Mouse (Mus musculus) midbrain, embryonic 13.5 days (tissue): ENCODE data around the gene Mecom. TPM values are rescaled to one million over a fixed set of nuclear protein-coding genes. Genes with fewer than 3 reads are reported as not detected.

ENCODE experiments used
- ATAC-seq: fragments of 200-750 bp; cut with Nextera tagmentation; 2 replicates; pipeline ENCODE4 v1.8.0; 2017; ENCODE audit warnings: mild to moderate bottlenecking, moderate TSS enrichment, moderate library complexity
- H3K27ac ChIP-seq: fragments of 300-500 bp; sonication (generic); 2 replicates; pipeline ENCODE4 v1.5.1; 2015; ENCODE audit warnings: inconsistent platforms, mild to moderate bottlenecking, moderate library complexity
- H3K27me3 ChIP-seq: fragments of 300-500 bp; sonication (generic); 2 replicates; pipeline ENCODE4 v1.6.1; 2015; ENCODE audit warnings: mild to moderate bottlenecking, inconsistent platforms
- H3K36me3 ChIP-seq: fragments of 300-500 bp; sonication (generic); 2 replicates; pipeline ENCODE4 v1.6.1; 2015; ENCODE audit warnings: mild to moderate bottlenecking, inconsistent platforms
- H3K4me1 ChIP-seq: fragments of 300-500 bp; sonication (generic); replicated peaks from 2 replicates; pipeline ENCODE4 v1.6.1; 2015; ENCODE audit warnings: inconsistent platforms
- H3K4me2 ChIP-seq: fragments of 300-500 bp; sonication (generic); replicated peaks from 2 replicates; pipeline ENCODE4 v1.6.1; 2015; ENCODE audit warnings: moderate library complexity, mild to moderate bottlenecking, inconsistent platforms
- H3K4me3 ChIP-seq: fragments of 300-500 bp; sonication (generic); replicated peaks from 2 replicates; pipeline ENCODE4 v1.5.1; 2015; ENCODE audit warnings: mild to moderate bottlenecking, inconsistent platforms
- H3K9ac ChIP-seq: fragments of 300-500 bp; sonication (generic); replicated peaks from 2 replicates; pipeline ENCODE4 v1.6.1; 2015; ENCODE audit warnings: mild to moderate bottlenecking, inconsistent platforms
- H3K9me3 ChIP-seq: fragments of 300-500 bp; sonication (generic); 2 replicates; pipeline ENCODE4 v1.6.1; 2016; ENCODE audit warnings: mild to moderate bottlenecking, inconsistent platforms
- WGBS: fragments of 180-500 bp; shearing (Covaris S2); methylation state at CpG from one replicate; pipeline ENCODE4 v1.1.7; 2015; 5-methylcytosine and 5-hydroxymethylcytosine counted together
- polyA plus RNA-seq: library from polyadenylated mRNA; unstranded; fragments of >200 nt; fragmentation: Nextera tagmentation; extraction: Ambion mirVana; gene quantifications from 2 replicates; pipeline ENCODE4 v1.2.1, GENCODE M21; 2015

Gene Mecom
- polyA plus RNA-seq, 1 experiment from 2014 or later = 11.1 TPM

GRCm38 (mm10) chr3:30012150-30012549, 535.7 kb downstream of the Mecom start:
- peaks cover 24% of the 10 kb centered on the region for H3K4me1 ChIP-seq
- H3K4me2 ChIP-seq = peak overlapping the region; percentile 80
- peak overlapping the region; percentile 52 for H3K4me3 ChIP-seq
- H3K9ac ChIP-seq = peak overlapping the region; percentile 51
- H3K27me3 ChIP-seq = peaks cover 22% of the 10 kb centered on the region
- H3K36me3 ChIP-seq = no peaks in the 10 kb centered on the region
- ATAC-seq = no peak
- no peak overlapping the region for H3K27ac ChIP-seq
- no peaks in the 10 kb centered on the region for H3K9me3 ChIP-seq
- WGBS = under 1% methylated on average over 27 of the region's 27 CpGs

GRCm38 (mm10) chr3:30011712-30012111, 536.1 kb downstream of the Mecom start:
- H3K27me3 ChIP-seq = peaks cover 19% of the 10 kb centered on the region
- no peaks in the 10 kb centered on the region for H3K36me3 ChIP-seq
- H3K27ac ChIP-seq = no peak overlapping the region
- peak overlapping the region; percentile 80 for H3K4me2 ChIP-seq
- H3K9me3 ChIP-seq = no peaks in the 10 kb centered on the region
- H3K4me3 ChIP-seq = peak overlapping the region; percentile 52
- WGBS = 9% methylated on average over 6 of the region's 6 CpGs
- no peak for ATAC-seq
- peaks cover 24% of the 10 kb centered on the region for H3K4me1 ChIP-seq
- no peak overlapping the region for H3K9ac ChIP-seq

GRCm38 (mm10) chr3:30010889-30011288, 536.9 kb downstream of the Mecom start:
- 28% methylated on average over 6 of the region's 6 CpGs for WGBS
- no peak overlapping the region for H3K27ac ChIP-seq
- peaks cover 13% of the 10 kb centered on the region for H3K27me3 ChIP-seq
- H3K4me3 ChIP-seq = peak overlapping the region; percentile 52
- H3K9me3 ChIP-seq = no peaks in the 10 kb centered on the region
- peaks cover 24% of the 10 kb centered on the region for H3K4me1 ChIP-seq
- H3K4me2 ChIP-seq = peak overlapping the region; percentile 80
- no peak for ATAC-seq
- no peak overlapping the region for H3K9ac ChIP-seq
- no peaks in the 10 kb centered on the region for H3K36me3 ChIP-seq

GRCm38 (mm10) chr3:30009596-30009995, 538.2 kb downstream of the Mecom start:
- no peak overlapping the region for H3K4me3 ChIP-seq
- H3K27ac ChIP-seq = no peak overlapping the region
- no peaks in the 10 kb centered on the region for H3K9me3 ChIP-seq
- no peak overlapping the region for H3K4me2 ChIP-seq
- H3K4me1 ChIP-seq = peaks cover 30% of the 10 kb centered on the region
- H3K9ac ChIP-seq = no peak overlapping the region
- ATAC-seq = no peak
- no peaks in the 10 kb centered on the region for H3K36me3 ChIP-seq
- 80% methylated on average over 5 of the region's 5 CpGs for WGBS
- peaks cover 13% of the 10 kb centered on the region for H3K27me3 ChIP-seq

- Histone ChIP-seq H3K4me2 (0 out of 2 replicates have a peak overlapping the region, but pooled peaks have one; percentile 16), H3K36me3 (no peaks in the 10 kb centered on the region), H3K4me1 (peaks cover 6% of the 10 kb centered on the region), H3K27ac (no peak overlapping the region), H3K4me3 (no peak overlapping the region), H3K27me3 (no peaks in the 10 kb centered on the region), H3K9ac (no peak overlapping the region), H3K9me3 (no peaks in the 10 kb centered on the region)
- ATAC-seq = no peak
- 31% methylated on average over 8 of the region's 8 CpGs for WGBS
Measured at GRCm38 (mm10) chr3:30004888-30005405, 542.9 kb downstream of the Mecom start.

- no peak overlapping the region for H3K9ac ChIP-seq
- H3K4me1 ChIP-seq = peaks cover 6% of the 10 kb centered on the region
- H3K4me2 ChIP-seq = no peak overlapping the region
- H3K36me3 ChIP-seq = no peaks in the 10 kb centered on the region
- 83% methylated on average over 7 of the region's 7 CpGs for WGBS
- no peaks in the 10 kb centered on the region for H3K27me3 ChIP-seq
- ATAC-seq = no peak
- no peaks in the 10 kb centered on the region for H3K9me3 ChIP-seq
- H3K27ac ChIP-seq = no peak overlapping the region
- no peak overlapping the region for H3K4me3 ChIP-seq
Measured at GRCm38 (mm10) chr3:30000260-30000659, 547.5 kb downstream of the Mecom start.

GRCm38 (mm10) chr3:29999035-29999434, 548.8 kb downstream of the Mecom start:
- no peak for ATAC-seq

GRCm38 (mm10) chr3:29997068-29997467, 550.7 kb downstream of the Mecom start:
- H3K27ac ChIP-seq = no peak overlapping the region
- no peaks in the 10 kb centered on the region for H3K4me1 ChIP-seq
- WGBS = 85% methylated on average over 7 of the region's 7 CpGs
- H3K4me2 ChIP-seq = no peak overlapping the region
- H3K4me3 ChIP-seq = no peak overlapping the region
- H3K9ac ChIP-seq = no peak overlapping the region
- H3K9me3 ChIP-seq = no peaks in the 10 kb centered on the region
- no peaks in the 10 kb centered on the region for H3K27me3 ChIP-seq
- no peaks in the 10 kb centered on the region for H3K36me3 ChIP-seq
- ATAC-seq = no peak

More at GRCm38 (mm10) chr3:29999035-29999434, 548.8 kb downstream of the Mecom start:
- Histone ChIP-seq H3K27me3 (no peaks in the 10 kb centered on the region), H3K9me3 (no peaks in the 10 kb centered on the region), H3K36me3 (no peaks in the 10 kb centered on the region), H3K27ac (no peak overlapping the region), H3K4me2 (no peak overlapping the region), H3K9ac (no peak overlapping the region), H3K4me1 (no peaks in the 10 kb centered on the region), H3K4me3 (no peak overlapping the region)
- 44% methylated on average over 1 of the region's 1 CpGs for WGBS

- WGBS = 71% methylated on average over 10 of the region's 10 CpGs
- Histone ChIP-seq H3K4me3 (no peak overlapping the region), H3K27me3 (no peaks in the 10 kb centered on the region), H3K9me3 (no peaks in the 10 kb centered on the region), H3K36me3 (no peaks in the 10 kb centered on the region), H3K4me1 (no peaks in the 10 kb centered on the region), H3K27ac (no peak overlapping the region), H3K4me2 (no peak overlapping the region), H3K9ac (no peak overlapping the region)
- no peak for ATAC-seq
Measured at GRCm38 (mm10) chr3:29993346-29993745, 554.5 kb downstream of the Mecom start.

GRCm38 (mm10) chr3:29991523-29991922, 556.3 kb downstream of the Mecom start:
- 86% methylated on average over 1 of the region's 1 CpGs for WGBS
- Histone ChIP-seq H3K36me3 (no peaks in the 10 kb centered on the region), H3K4me3 (no peak overlapping the region), H3K4me2 (no peak overlapping the region), H3K27me3 (no peaks in the 10 kb centered on the region), H3K9me3 (no peaks in the 10 kb centered on the region), H3K4me1 (no peaks in the 10 kb centered on the region), H3K9ac (no peak overlapping the region), H3K27ac (no peak overlapping the region)
- ATAC-seq = no peak

- ATAC-seq = no peak
- no peak overlapping the region for H3K4me2 ChIP-seq
- H3K27me3 ChIP-seq = no peaks in the 10 kb centered on the region
- no peaks in the 10 kb centered on the region for H3K9me3 ChIP-seq
- no peak overlapping the region for H3K27ac ChIP-seq
- H3K9ac ChIP-seq = no peak overlapping the region
- H3K36me3 ChIP-seq = no peaks in the 10 kb centered on the region
- H3K4me1 ChIP-seq = no peaks in the 10 kb centered on the region
- 89% methylated on average over 3 of the region's 3 CpGs for WGBS
- no peak overlapping the region for H3K4me3 ChIP-seq
Measured at GRCm38 (mm10) chr3:29984431-29984830, 563.4 kb downstream of the Mecom start.

- ATAC-seq = no peak
- 79% methylated on average over 7 of the region's 7 CpGs for WGBS
- H3K9me3 ChIP-seq = no peaks in the 10 kb centered on the region
- H3K4me3 ChIP-seq = no peak overlapping the region
- H3K4me1 ChIP-seq = no peaks in the 10 kb centered on the region
- H3K27me3 ChIP-seq = no peaks in the 10 kb centered on the region
- no peaks in the 10 kb centered on the region for H3K36me3 ChIP-seq
- H3K27ac ChIP-seq = no peak overlapping the region
- H3K4me2 ChIP-seq = no peak overlapping the region
- H3K9ac ChIP-seq = no peak overlapping the region
Measured at GRCm38 (mm10) chr3:29981259-29981910, 566.4 kb downstream of the Mecom start.

GRCm38 (mm10) chr3:29980531-29980930, 567.3 kb downstream of the Mecom start:
- Histone ChIP-seq H3K9me3 (no peaks in the 10 kb centered on the region), H3K9ac (no peak overlapping the region), H3K4me1 (no peaks in the 10 kb centered on the region), H3K4me2 (no peak overlapping the region), H3K27ac (no peak overlapping the region), H3K4me3 (no peak overlapping the region), H3K36me3 (no peaks in the 10 kb centered on the region), H3K27me3 (no peaks in the 10 kb centered on the region)
- no peak for ATAC-seq
- WGBS = 93% methylated on average over 9 of the region's 9 CpGs
